Mouse (Mus musculus) embryo, embryonic 10 days (tissue): ENCODE data around the gene Smpdl3a.

Experiments used
- DNase-seq: peaks from one replicate; pipeline ENCODE4 v3.0.0-alpha.2; 2015; ENCODE audit warnings: low spot score

The Smpdl3a gene

GRCm38 (mm10) chr10:57794018-57794417 is at the start of gene Smpdl3a:
TSS of gene Smpdl3a (plus strand) at chr10:57794335.
- no peak for DNase-seq

- no peak for DNase-seq
These were observed 48.7 kb upstream of the Smpdl3a start for GRCm38 (mm10) chr10:57745452-57745851.

DNA sequence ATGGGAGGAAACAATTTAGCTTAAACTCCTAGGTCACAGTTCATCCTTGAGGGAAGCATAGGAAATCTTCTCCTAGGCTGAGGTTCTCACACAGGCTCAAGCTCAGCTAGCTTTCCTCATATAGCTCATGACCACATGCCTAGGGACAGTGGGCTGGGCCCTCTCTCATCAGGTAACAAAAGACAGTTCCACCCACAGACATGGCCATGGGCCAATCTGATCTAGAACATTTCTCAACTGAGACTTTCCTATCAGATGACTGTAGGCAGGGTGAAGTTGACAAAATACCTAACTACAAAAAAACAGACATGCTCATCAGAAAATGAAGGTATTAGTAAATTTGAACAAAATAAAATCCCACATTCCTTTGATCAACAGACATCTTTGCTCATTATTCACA is 47.0 kb upstream of the Smpdl3a start:
- no peak for DNase-seq

DNA sequence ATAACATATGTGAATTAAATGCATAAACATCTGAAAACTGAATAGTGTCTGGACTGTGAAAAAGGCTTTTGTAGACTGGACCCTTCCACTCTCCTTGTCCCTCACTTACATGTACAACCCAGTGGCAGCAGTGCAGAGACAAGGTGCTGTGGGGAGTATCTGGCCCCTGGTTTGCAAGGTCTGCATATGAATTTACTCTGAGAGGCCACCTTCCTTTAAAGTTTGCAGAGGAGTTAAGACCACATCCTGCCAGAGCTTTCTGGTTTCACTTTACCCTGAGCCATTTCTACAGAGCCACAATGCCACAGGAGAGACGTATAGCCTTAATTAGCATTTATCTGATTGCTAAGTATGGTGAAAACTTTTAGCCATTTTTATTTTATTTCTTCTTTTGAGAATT is 40.8 kb upstream of the Smpdl3a start:
- DNase-seq = no peak

GRCm38 (mm10) chr10:57755201-57755736 is 38.9 kb upstream of the Smpdl3a start:
- no peak for DNase-seq

- DNase-seq = no peak
These were observed 35.1 kb upstream of the Smpdl3a start for GRCm38 (mm10) chr10:57758999-57759398.

GRCm38 (mm10) chr10:57760694-57761093 is 33.4 kb upstream of the Smpdl3a start:
- no peak for DNase-seq

- DNase-seq = no peak
These were observed 31.1 kb upstream of the Smpdl3a start for GRCm38 (mm10) chr10:57763044-57763443.

DNA sequence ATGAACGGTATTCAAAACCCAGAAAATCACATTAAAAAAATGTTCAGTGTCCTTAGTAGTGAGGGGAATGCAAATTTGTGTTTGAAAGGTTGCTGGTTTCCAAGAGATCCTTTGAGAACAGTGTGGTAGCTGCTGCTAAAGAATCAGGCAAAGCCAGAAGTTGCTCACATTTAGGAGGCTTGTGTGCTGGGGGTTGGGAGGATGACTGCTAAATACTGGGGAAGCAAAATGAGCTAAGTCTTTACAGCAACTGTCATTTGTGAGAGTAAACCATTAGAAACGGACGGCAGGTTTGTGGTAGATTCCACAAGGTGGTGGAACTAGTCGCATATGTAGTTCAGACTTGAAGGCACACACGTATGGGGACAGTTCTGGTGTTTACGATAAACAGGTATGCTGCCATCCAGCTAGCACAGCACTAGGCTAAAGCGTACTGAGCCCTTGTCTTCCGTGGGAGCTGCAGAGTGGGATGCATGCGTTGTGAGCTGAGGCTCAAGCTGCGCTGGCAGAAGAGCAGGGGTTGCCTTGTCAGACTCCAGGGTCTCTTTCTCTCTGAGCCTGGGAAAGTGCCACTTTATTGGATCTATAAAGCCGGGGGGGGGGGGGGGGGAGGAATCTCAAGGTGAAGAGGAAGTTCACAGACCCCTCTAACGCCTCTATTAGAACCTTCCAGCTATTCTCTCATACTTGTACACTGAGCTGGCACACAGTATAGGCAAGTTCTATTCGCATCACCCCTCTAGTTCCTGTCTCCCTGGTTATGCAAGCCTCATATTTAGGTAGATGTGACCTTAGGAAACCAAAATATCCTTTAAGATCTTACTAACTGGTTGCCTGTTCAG is 10.6 kb upstream of the Smpdl3a start:
- DNase-seq = peak; percentile 14

GRCm38 (mm10) chr10:57784131-57784875 is 9.8 kb upstream of the Smpdl3a start:
- peak; percentile 84 for DNase-seq

DNA sequence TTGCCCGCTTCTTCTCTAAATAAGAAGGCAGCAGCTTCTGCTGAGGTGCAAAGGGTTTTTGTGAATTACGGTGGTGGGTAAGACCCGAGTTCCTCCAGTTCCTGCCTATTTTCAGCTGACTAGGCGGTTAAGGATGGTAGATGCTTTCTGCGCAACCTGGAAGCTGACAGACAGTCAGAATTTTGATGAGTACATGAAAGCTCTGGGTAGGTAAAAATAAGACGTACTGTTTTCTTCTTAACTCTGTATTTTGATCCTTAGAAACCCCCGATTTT is 9.3 kb upstream of the Smpdl3a start, which contains the start of gene Fabp7:
Gene Fabp7 (plus strand): TSS at position 6 of the 275 bp plus-strand sequence.
- DNase-seq = no peak

- no peak for DNase-seq
These were observed 8.6 kb upstream of the Smpdl3a start for GRCm38 (mm10) chr10:57785552-57785951.

DNA sequence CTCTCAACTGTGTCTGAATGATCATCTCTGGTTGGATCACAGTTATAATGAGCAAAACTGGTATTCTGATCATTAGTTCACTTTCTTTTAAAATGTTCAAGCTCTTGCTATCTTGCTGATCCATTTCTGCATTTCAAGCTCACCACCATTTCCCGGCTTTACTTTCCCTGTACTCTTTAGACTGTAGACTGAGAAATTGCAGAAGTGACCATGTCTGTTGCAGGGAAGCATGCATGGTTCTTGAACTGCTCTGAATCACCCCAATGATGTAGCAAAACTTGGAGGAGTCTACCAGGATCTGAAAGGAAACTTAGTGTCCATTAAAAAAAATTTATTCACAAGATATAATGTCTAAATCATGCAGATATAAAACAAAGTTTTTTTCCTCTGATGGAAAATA is 1.2 kb upstream of the Smpdl3a start:
- DNase-seq = no peak

- DNase-seq = peak; percentile 58
These were observed 641 bp downstream of the Smpdl3a start for GRCm38 (mm10) chr10:57794491-57795461.

DNA sequence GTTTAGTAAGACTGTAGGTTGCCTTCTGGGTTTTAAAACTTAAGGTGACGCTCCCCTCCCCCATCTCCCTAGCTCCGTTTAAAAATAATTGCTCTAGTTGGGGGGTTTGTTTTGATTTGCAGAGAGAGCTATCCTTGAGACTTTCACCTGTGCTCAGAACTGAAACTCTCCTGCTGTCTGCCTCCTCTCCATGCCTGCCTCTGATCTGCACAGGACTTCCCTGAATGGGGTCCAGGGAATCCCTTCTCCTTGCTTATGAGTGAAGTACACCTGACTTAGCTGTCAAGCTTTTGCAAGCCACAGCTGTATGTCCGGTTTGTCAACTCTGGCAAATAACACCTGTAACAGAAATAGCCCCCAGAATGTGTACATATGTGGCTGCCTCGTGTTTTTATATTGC is 1.4 kb downstream of the Smpdl3a start:
- DNase-seq = no peak

GRCm38 (mm10) chr10:57796057-57796456 is 1.9 kb downstream of the Smpdl3a start:
- peak; percentile 42 for DNase-seq

- no peak for DNase-seq
These were observed 5.4 kb downstream of the Smpdl3a start for GRCm38 (mm10) chr10:57799486-57799885.

DNA sequence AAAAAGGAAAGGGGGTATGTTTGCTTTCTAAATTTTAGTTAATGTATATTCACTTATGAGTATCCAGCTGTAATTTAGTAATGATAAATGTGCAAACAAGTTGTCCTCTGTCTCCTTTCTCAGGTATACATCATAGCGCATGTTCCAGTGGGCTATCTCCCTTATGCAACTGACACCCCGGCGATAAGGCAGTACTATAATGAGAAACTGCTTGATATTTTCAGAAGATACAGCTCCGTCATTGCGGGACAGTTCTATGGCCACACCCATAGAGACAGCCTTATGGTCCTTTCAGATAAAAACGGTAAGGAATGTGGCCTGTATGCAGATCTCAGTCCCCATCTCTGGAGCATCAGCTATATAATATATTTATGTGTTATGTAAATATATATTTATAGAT is 13.6 kb downstream of the Smpdl3a start:
- no peak for DNase-seq

DNA sequence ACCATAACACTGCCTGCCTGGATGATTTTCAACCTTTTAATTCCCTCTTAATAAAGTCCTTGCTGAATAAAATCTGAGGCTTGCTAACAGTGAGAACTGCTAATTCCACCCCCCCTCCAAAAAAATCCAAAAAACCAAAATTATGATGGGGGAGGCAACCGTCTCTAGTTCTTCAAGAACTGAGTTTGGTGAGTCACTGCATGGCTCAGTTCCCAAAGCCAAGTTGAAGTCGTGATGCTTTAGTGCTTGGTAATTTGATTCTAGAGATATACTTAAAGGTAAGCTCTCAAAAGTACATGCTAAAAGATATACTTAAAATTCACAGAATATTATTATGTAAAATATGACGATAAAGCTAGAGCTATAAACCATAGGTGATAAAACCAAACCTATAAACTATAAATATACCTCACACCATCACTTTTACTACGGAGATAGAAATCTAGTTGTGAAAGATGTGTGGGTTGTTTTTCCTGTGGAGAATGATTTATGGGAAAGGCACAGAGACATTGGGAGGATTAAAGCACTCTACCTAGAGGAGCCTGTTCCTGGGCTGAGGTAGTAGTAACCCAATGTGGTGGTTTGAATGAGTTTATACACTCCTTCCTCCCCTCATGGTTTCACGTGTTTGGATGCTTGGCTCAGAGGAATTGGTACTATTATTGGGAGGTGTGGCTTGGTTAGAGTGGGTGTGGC is 18.2 kb downstream of the Smpdl3a start:
- no peak for DNase-seq

GRCm38 (mm10) chr10:57814295-57814694 is 20.2 kb downstream of the Smpdl3a start:
- no peak for DNase-seq

DNA sequence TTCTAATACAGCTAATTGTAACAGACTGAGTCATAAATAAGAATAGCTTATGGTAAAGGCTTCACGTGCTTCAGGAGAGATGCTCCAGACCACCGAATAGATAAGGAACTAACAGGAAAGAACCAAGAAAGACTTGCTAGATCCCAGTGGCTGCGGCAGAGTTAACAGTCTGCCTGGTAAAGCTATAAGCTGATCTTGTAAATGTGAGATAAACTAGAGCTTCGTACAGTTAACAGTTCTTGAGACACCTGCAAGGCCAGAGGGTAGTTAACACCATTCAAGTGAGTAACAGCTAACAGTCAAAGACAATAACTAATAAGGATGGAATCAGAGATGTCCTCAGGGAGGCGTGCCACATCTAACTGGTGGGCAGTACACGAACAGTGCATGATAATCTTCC is 21.7 kb downstream of the Smpdl3a start:
- no peak for DNase-seq
